Mouse (Mus musculus): ENCODE results near the gene 3110082I17Rik. TPM values are rescaled to one million over a fixed set of nuclear protein-coding genes. Genes with fewer than 3 reads are reported as not detected.
A peak's percentile ranks its signal among the peaks of the same experiment; 100 is the strongest.

Gene 3110082I17Rik
- total and polyA plus RNA-seq, 3 experiments: 16.4 to 48.6 (median 18.8) TPM

- peaks cover 35% of the 10 kb centered on the region for H3K36me3 ChIP-seq (replicated peaks)
- TF ChIP-seq POLR2AphosphoS5 (IDR thresholded peaks at IDR 0.05; ENCODE audit: insufficient replicate concordance, low read depth, low read length) (no peak), TAL1 (conservative IDR thresholded peaks at IDR 0.05; ENCODE audit: low read depth, low read length) (no peak), GATA1 (IDR thresholded peaks at IDR 0.05; ENCODE audit: borderline replicate concordance, low read length) (no peak), CTCF (IDR thresholded peaks at IDR 0.05; ENCODE audit: low read depth, low read length) (no peak), GATA2 (IDR thresholded peaks at IDR 0.05; ENCODE audit: borderline replicate concordance, low read depth, low read length) (no peak)
- H3K4me3 ChIP-seq (ENCODE audit: low read depth, low read length): peak overlapping the region; percentile 89; the same call in 1 of the 2 replicates
- H3K4me1 ChIP-seq (ENCODE audit: insufficient read depth, low read depth, low read length): peaks cover 83% of the 10 kb centered on the region
- H3K9me3 ChIP-seq (replicated peaks): no peaks in the 10 kb centered on the region
- ATAC-seq (ENCODE audit: extremely low read depth, insufficient number of reproducible peaks, low FRiP score, poor library complexity, severe bottlenecking): no peak
- DNase-seq (ENCODE audit: low spot score): no peak
- no peaks in the 10 kb centered on the region for H3K27me3 ChIP-seq (ENCODE audit: insufficient read depth, low read length)
Measured at GRCm38 (mm10) chr5:139378986-139379629, 81.2 kb downstream of the 3110082I17Rik start.

GRCm38 (mm10) chr5:139378271-139378556, 82.1 kb downstream of the 3110082I17Rik start:
- ATAC-seq (ENCODE audit: extremely low read depth, insufficient number of reproducible peaks, low FRiP score, poor library complexity, severe bottlenecking): no peak
- no peak for TF ChIP-seq GATA1 (IDR thresholded peaks at IDR 0.05; ENCODE audit: borderline replicate concordance, low read length)
- TF ChIP-seq POLR2AphosphoS5 (IDR thresholded peaks at IDR 0.05; ENCODE audit: insufficient replicate concordance, low read depth, low read length): no peak
- TF ChIP-seq TAL1 (conservative IDR thresholded peaks at IDR 0.05; ENCODE audit: low read depth, low read length): no peak
- no peak for TF ChIP-seq CTCF (IDR thresholded peaks at IDR 0.05; ENCODE audit: low read depth, low read length)
- TF ChIP-seq GATA2 (IDR thresholded peaks at IDR 0.05; ENCODE audit: borderline replicate concordance, low read depth, low read length): no peak
- Histone ChIP-seq H3K4me3 (ENCODE audit: low read depth, low read length) (peak overlapping the region; percentile 61; the same call in 1 of the 2 replicates), H3K27me3 (ENCODE audit: insufficient read depth, low read length) (no peaks in the 10 kb centered on the region), H3K9me3 (replicated peaks) (no peaks in the 10 kb centered on the region), H3K4me1 (ENCODE audit: insufficient read depth, low read depth, low read length) (peaks cover 83% of the 10 kb centered on the region), H3K36me3 (replicated peaks) (peaks cover 26% of the 10 kb centered on the region)
- DNase-seq (ENCODE audit: low spot score): no peak

- peaks cover 23% of the 10 kb centered on the region for H3K36me3 ChIP-seq (replicated peaks)
- H3K4me3 ChIP-seq (ENCODE audit: low read depth, low read length): peak within 1 kb of the TSS; percentile 61; the same call in 1 of the 2 replicates
- H3K27me3 ChIP-seq (ENCODE audit: insufficient read depth, low read length): no peaks in the 10 kb centered on the region
- peak; percentile 24 for ATAC-seq (ENCODE audit: extremely low read depth, insufficient number of reproducible peaks, low FRiP score, poor library complexity, severe bottlenecking)
- peaks cover 83% of the 10 kb centered on the region for H3K4me1 ChIP-seq (ENCODE audit: insufficient read depth, low read depth, low read length)
- TF ChIP-seq POLR2AphosphoS5 (IDR thresholded peaks at IDR 0.05; ENCODE audit: insufficient replicate concordance, low read depth, low read length) (no peak), TAL1 (conservative IDR thresholded peaks at IDR 0.05; ENCODE audit: low read depth, low read length) (no peak)
- H3K9me3 ChIP-seq (replicated peaks): no peaks in the 10 kb centered on the region
- peak; percentile 65 for DNase-seq (ENCODE audit: low spot score)
Measured at GRCm38 (mm10) chr5:139377468-139378270, 82.7 kb downstream of the 3110082I17Rik start, which contains the start of gene Gpr146. Gpr146 (plus strand) TSS chr5:139377697.

GRCm38 (mm10) chr5:139374841-139375240, 85.5 kb downstream of the 3110082I17Rik start:
- H3K4me1 ChIP-seq (ENCODE audit: insufficient read depth, low read depth, low read length): peaks cover 98% of the 10 kb centered on the region
- H3K36me3 ChIP-seq (replicated peaks): peaks cover 28% of the 10 kb centered on the region
- TF ChIP-seq CTCF (IDR thresholded peaks at IDR 0.05; ENCODE audit: low read depth, low read length) (no peak), GATA1 (IDR thresholded peaks at IDR 0.05; ENCODE audit: borderline replicate concordance, low read length) (no peak), GATA2 (IDR thresholded peaks at IDR 0.05; ENCODE audit: borderline replicate concordance, low read depth, low read length) (no peak), POLR2AphosphoS5 (IDR thresholded peaks at IDR 0.05; ENCODE audit: insufficient replicate concordance, low read depth, low read length) (no peak)
- H3K4me3 ChIP-seq (ENCODE audit: low read depth, low read length): no peak overlapping the region
- ATAC-seq (ENCODE audit: extremely low read depth, insufficient number of reproducible peaks, low FRiP score, poor library complexity, severe bottlenecking) (no peak), DNase-seq (ENCODE audit: low spot score) (no peak)
- no peaks in the 10 kb centered on the region for H3K27me3 ChIP-seq (ENCODE audit: insufficient read depth, low read length)
- H3K9me3 ChIP-seq (replicated peaks): no peaks in the 10 kb centered on the region

- H3K4me3 ChIP-seq (ENCODE audit: low read depth, low read length): no peak overlapping the region; the same call in 1 of the 2 replicates
- no peak for DNase-seq (ENCODE audit: low spot score)
- H3K4me1 ChIP-seq (ENCODE audit: insufficient read depth, low read depth, low read length): peaks cover 95% of the 10 kb centered on the region
- peaks cover 34% of the 10 kb centered on the region for H3K36me3 ChIP-seq (replicated peaks)
- no peak for ATAC-seq (ENCODE audit: extremely low read depth, insufficient number of reproducible peaks, low FRiP score, poor library complexity, severe bottlenecking)
- no peaks in the 10 kb centered on the region for H3K9me3 ChIP-seq (replicated peaks)
- no peaks in the 10 kb centered on the region for H3K27me3 ChIP-seq (ENCODE audit: insufficient read depth, low read length)
- TF ChIP-seq POLR2AphosphoS5 (IDR thresholded peaks at IDR 0.05; ENCODE audit: insufficient replicate concordance, low read depth, low read length): no peak
- no peak for TF ChIP-seq GATA2 (IDR thresholded peaks at IDR 0.05; ENCODE audit: borderline replicate concordance, low read depth, low read length)
- no peak for TF ChIP-seq CTCF (IDR thresholded peaks at IDR 0.05; ENCODE audit: low read depth, low read length)
- no peak for TF ChIP-seq TAL1 (conservative IDR thresholded peaks at IDR 0.05; ENCODE audit: low read depth, low read length)
- no peak for TF ChIP-seq GATA1 (IDR thresholded peaks at IDR 0.05; ENCODE audit: borderline replicate concordance, low read length)
Measured at GRCm38 (mm10) chr5:139373889-139374444, 86.4 kb downstream of the 3110082I17Rik start.

GRCm38 (mm10) chr5:139373126-139373525, 87.2 kb downstream of the 3110082I17Rik start:
- DNase-seq (ENCODE audit: low spot score) (no peak), ATAC-seq (ENCODE audit: extremely low read depth, insufficient number of reproducible peaks, low FRiP score, poor library complexity, severe bottlenecking) (no peak)
- peaks cover 96% of the 10 kb centered on the region for H3K4me1 ChIP-seq (ENCODE audit: insufficient read depth, low read depth, low read length)
- H3K4me3 ChIP-seq (ENCODE audit: low read depth, low read length): no peak overlapping the region
- H3K9me3 ChIP-seq (replicated peaks): no peaks in the 10 kb centered on the region
- TF ChIP-seq GATA2 (IDR thresholded peaks at IDR 0.05; ENCODE audit: borderline replicate concordance, low read depth, low read length) (no peak), TAL1 (conservative IDR thresholded peaks at IDR 0.05; ENCODE audit: low read depth, low read length) (no peak)
- peaks cover 42% of the 10 kb centered on the region for H3K36me3 ChIP-seq (replicated peaks)
- H3K27me3 ChIP-seq (ENCODE audit: insufficient read depth, low read length): no peaks in the 10 kb centered on the region
